Mouse (Mus musculus): ENCODE results near the gene Noto. TPM values are rescaled to one million over a fixed set of nuclear protein-coding genes. Genes with fewer than 3 reads are reported as not detected.

The Noto gene
- not detected for total RNA-seq (2021)

DNA sequence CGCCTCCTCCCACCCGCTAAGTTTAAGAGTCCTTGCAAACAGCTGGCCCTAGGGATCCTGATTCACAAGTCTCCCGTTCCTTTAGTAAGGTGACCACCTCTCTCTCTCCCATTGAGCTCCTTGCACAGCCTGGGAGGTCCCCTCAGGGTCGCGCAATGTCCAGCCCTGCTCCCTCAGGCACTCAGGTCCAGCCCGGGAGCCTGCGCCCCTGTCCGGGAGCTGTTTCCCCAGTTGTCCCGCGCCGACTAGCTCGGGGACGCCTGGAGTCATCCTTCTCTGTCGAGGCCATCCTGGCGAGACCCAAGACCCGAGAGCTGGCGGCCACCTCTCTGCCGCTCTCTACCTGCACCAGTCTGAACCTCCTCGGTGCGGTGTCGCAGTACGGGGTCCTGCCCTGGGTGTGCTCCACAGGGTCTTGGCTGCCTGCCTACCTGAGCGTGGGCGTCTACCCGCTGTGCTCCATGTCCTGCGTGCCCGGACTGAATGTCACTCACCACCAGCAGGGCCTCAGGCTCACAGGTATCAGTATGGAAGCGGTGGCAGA lies at the start of gene Noto:
Gene Noto, plus strand, starts transcription at position 51 of the 544 bp plus-strand sequence.
- intact Hi-C loops (cut with DNase I), result no loop called here

DNA sequence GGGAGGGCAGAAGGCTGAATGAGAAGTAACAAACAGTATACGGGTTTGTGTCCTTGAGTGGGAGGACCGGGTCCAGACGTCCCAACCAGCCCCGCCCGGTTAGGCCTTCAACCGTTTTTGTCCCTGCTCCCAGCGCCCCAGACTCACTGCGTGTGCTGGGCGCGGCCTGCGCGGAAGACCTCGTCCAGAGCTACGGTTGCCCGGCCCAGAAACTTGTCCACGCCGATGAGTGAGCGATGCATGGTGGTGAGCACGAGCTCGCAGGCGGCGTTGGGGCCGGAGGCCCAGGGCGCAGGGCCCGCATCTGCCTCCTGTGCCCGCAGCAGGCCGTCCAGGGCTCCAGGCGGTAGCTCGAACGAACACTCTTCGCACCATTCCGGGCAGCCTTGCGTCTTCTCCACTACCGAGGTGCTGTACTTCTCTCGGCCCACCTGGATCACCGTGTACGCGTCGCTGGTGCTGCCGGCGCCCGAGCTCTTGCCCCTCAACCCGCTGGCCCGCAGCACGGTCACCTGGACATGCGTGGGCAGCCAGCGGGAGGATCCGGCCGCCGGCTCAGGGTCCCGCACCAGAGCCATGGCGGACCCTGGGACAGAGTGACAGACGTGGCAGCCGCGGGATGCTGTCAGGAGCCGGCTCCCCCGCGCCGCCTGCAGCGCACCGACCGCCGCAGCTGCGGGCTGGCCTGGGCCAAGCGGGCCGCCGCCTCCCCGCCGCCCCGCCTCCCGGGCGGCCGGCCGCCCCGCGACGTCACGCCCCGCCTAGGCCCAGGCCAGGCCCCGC lies 49.5 kb upstream of the Noto start, which contains the start of gene Rab11fip5:
Gene Rab11fip5, minus strand, starts transcription at position 684 of the 783 bp plus-strand sequence.
- intact Hi-C loops (cut with DNase I), result no loop called here
- peak in 1 of 2 experiments; percentile 64 for DNase-seq (ENCODE audit: extremely low spot score in 1 of 2, low spot score in 2 of 2)

More for the DNA sequence above, at the start of gene Noto:
- peak in 1 of 2 experiments; percentile 45 for DNase-seq (ENCODE audit: extremely low spot score in 1 of 2, low spot score in 2 of 2)

DNA sequence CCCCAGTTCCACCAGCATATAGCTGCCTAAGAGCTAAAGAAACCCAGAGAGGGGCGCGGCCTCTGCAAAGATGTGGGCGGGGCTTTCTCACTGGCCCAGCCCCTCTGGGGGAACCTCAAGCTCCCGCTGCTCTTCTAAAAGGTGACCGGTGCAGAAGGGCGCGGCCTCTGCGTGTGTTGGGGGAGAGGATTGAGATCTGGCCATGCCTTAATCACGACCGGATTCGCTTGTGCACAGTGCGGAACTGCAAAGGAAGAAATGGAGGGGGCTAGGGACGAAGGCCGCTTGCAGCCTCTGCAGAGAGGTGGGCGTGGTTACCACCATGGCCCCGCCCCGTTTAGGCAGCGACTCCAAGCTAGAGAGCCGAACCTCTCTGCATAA lies 49.0 kb upstream of the Noto start:
- DNase-seq (ENCODE audit: extremely low spot score in 1 of 2, low spot score in 2 of 2), result peak; percentile 92 to 98
- intact Hi-C loops (cut with DNase I), result no loop called here

DNA sequence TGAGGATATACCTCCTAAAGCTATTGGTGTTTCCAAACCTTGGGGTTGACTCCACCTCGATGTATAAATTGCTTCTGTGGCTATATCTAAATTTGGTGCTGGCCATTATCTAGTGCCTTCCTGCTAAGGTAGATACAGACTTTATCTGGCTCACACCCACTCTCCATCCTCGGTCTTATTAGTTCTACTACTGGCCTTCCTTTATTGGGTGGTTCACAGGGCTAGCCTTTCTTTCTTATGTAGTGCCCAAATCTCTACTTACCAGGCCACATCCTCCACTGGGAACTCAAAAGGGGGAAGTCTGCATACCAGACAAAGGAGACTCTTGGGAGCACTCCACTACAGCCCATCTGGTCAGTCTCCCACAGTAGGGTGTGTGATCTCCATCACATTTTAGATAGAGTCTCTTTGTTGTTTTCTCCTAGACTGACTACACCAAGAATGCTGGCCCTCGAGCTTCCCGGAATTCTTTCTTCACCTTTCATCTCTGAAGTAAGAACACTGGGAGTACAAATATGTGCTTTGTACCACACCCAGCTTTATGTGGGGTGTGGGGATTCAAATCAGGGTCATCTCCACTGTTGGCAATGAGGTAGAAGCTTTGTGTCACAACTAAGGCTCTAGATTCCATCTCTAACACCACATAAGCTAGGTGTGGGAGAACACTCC lies 46.5 kb upstream of the Noto start:
- no peak for DNase-seq (ENCODE audit: extremely low spot score in 1 of 2, low spot score in 2 of 2)
- intact Hi-C loops (cut with DNase I), result no loop called here

DNA sequence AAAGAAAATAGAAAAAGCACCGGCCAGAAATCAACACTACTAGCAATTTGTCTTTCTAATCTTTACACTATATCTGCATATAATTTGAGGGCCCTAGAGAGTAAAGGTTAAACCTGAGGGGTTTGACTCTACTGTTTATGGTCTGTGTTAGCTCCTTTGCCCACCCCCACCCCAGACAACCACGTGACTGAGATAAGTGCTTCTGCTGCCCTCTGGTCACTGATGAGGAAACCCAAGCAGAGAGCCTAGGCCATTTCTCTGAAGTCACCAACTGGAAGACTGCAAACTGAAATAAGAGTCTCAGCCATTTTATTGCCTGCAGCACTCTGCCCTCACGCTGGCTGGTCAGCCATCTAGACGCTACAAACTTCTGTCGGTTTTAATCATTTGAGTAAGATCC lies 45.8 kb upstream of the Noto start:
- DNase-seq (ENCODE audit: extremely low spot score in 1 of 2, low spot score in 2 of 2), result no peak
- intact Hi-C loops (cut with DNase I), result no loop called here

DNA sequence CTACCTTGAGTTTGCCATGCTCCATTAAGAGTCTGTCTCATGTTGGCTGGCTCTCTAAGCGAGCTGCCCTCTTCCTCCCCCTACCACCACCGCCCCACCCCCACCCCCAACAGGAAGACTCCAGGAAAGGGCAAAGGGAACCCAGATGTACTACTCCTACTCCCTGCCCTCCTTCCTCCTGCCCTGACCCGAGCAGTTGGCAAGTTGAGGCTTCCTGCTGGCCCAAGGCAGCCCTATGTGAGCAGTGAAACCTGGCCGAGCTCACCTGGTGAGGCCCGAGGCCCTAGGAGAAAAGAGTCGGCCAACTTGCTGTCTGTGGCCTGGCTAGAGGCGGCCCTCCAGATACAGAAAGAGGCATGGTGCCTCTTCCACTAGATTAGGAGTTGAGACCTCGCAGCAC lies 45.1 kb upstream of the Noto start:
- intact Hi-C loops (cut with DNase I), result no loop called here
- no peak for DNase-seq (ENCODE audit: extremely low spot score in 1 of 2, low spot score in 2 of 2)

DNA sequence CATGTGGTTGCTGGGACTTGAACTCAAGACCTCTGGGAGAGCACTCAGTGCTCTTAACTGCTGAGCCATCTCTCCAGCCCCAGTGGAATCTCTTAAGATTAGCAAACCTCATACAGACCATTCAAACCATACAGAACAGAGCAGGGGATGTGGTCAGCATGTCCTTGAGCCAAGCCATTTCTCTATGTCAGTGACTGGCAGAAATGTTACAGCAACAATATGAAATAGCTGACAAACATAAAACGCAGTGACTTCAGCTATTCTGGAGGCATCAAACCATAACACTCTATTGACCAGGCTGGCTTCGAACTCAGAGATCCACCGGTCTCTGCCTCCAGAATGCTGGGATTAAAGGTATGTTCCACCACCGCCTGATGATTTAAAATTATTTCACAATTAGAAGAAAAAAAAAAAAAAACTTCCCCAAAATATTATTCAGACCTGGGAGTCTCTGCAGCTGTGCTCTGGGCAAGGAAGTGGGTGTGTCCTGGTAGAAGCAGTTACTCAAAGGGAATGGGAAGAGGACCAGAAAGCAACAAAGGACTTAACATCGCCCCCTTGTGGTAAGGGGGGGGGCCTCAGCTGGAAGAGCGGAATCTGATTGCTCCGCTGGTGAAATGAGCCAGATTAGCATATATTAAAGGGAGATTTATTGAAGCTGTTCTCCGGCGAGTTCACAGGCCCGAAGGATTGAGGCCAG lies 43.3 kb upstream of the Noto start:
- intact Hi-C loops (cut with DNase I), result no loop called here
- DNase-seq (ENCODE audit: extremely low spot score in 1 of 2, low spot score in 2 of 2), result peak; percentile 58 to 84

DNA sequence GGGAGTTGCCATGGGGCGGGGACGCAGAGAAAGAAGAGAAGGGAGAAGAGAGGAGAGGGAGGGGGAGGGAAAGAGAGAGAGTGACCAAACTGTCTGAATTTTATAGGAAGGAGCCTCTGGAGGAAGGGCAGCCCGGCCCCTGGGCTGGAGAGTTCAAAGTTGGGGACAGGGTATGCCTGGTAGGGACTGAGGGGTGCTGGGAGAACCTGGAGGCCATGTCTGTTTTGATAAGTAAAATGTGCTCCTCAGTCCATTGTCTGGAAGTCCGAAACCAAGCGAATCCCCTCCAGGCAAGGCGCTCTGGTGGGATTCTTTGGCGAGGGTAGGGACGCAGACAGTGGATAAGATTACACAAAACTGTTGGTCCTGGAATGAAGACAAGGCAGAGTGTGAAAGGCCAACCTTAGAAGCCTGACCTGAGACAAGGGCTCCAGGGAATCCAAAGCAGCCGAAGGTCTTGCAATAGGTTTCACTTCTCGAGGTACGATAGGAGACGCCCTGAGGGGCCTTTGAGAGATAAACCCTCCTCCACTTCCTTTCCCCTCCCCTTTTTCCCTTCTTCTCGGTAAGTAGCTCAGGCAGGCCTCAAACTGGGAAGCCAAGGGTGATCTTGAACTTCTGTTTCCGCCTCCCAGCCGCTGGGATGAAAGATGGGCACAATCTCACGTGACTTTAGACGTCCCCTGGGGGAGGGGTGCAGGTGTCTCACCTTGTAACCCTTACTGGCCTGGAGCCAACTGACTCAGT lies 42.6 kb upstream of the Noto start:
- DNase-seq (ENCODE audit: extremely low spot score in 1 of 2, low spot score in 2 of 2), result peak in 1 of 2 experiments; percentile 49
- intact Hi-C loops (cut with DNase I), result no loop called here

DNA sequence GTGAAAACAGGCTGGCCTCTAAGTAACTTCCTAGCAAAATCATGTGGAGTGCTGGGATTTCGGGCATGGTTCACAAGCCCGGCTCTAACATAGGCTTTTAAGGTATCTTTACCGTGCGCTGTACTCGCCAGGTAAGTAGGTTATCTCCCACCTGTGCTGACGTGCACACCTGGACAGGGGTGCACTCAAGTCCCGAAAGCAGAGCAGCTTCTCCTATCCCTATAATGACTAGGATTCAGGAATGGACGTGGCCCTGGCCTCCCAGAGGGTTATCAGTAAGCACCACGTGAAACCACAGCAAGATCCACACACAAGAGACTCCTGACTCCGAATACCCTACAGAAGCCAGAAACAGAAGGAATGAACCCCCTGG lies 42.1 kb upstream of the Noto start:
- no peak for DNase-seq (ENCODE audit: extremely low spot score in 1 of 2, low spot score in 2 of 2)
- intact Hi-C loops (cut with DNase I), result no loop called here

DNA sequence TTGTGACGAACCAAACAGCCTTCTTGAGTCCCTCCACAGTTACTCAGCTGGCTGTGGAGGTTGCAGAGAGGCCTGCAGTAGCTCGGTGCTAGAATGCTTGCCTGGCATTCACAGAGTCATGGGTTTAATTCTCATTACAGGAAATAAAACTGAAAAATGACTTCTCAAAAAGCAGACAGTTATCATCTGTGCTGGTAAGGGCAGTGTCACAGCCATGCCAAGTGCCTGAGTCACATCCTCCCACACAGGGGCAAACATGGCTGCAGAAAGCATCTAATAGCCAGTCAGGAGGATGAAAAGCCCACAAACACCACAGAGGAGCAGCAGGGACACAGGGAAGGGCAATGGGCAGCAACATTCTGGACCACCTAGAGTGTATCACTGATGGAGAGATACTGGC lies 40.9 kb upstream of the Noto start:
- intact Hi-C loops (cut with DNase I), result no loop called here
- no peak for DNase-seq (ENCODE audit: extremely low spot score in 1 of 2, low spot score in 2 of 2)

DNA sequence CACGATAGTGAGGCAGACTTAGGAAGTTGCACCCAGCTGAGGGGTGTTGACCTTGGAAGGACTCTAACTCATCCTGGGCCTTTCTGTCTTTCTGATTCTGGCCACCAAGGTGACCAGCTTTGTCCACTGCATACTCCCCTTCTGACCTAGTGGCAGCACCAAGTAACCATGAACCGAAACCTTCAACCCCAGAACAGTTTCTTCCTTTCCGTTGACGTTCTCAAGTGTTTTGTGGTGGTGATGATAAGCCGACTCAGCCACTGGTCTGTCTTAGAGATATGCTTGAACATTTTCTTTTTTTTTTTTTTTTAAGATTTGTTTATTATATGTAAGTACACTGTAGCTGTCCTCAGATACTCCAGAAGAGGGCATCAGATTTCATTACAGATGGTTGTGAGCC lies 35.1 kb upstream of the Noto start:
- DNase-seq (ENCODE audit: extremely low spot score in 1 of 2, low spot score in 2 of 2), result no peak
- intact Hi-C loops (cut with DNase I), result no loop called here

DNA sequence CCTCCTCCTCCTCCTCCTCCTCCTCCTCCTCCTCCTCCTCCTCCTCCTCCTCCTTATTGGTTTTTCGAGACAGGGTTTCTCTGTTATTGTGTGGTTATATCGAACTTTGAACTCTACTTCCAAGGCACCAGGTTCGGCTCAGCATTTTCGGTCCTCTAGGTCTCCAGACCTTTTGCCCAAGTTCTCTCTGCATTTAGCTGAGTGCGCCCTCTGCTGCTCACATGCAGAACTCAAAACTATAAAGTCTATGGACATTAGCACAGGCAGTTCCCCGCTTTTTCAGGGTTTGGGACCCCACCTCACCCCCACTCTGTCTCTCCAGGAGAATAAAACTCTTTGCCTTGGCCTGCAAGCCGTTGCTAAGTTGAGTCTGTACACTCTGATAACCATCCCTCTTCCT lies 31.9 kb upstream of the Noto start:
- DNase-seq (ENCODE audit: extremely low spot score in 1 of 2, low spot score in 2 of 2), result peak; percentile 48 to 72
- intact Hi-C loops (cut with DNase I), result loop anchor here (5.0 kb wide), 2 partner anchors 45 to 230 kb away; no protein-coding TSS in a partner anchor

DNA sequence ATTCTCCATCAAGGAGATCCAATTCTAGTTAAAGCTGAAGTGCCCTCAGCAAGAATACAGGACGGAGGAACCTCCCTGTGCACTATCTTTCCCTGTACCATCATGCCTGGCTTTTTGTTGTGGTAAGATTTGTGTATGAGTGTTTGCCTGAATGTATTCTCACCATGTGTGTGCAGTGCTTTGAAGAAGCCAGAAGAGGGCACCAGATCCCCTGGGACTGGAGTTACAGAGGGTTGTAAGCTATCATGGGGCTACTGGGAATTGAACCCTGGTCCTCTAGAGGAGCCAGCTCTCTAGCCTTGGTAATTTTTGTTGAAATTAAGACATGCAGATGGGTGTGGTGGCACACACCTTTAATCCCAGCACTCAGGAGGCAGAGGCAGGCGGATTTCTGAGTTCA lies 28.3 kb upstream of the Noto start:
- no peak for DNase-seq (ENCODE audit: extremely low spot score in 1 of 2, low spot score in 2 of 2)
- intact Hi-C loops (cut with DNase I), result no loop called here

DNA sequence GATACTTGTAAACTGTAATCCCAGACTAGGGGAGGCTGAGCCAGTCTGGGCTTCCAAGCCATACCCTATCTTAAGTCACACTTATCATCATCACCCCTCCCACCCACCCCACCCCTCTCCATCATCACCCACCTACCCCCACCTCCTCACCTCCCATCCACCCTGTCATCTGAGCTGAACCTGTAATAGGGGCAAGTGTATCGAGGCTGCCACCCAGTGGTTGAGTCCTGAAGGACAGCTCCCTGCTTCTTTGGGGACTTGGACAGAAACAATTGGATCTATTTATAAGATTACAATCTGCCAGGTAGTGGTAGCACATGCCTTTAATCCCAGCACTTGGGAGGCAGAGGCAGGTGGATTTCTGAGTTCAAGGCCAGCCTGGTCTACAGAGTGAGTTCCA lies 26.5 kb upstream of the Noto start:
- peak in 1 of 2 experiments; percentile 46 for DNase-seq (ENCODE audit: extremely low spot score in 1 of 2, low spot score in 2 of 2)
- intact Hi-C loops (cut with DNase I), result no loop called here

DNA sequence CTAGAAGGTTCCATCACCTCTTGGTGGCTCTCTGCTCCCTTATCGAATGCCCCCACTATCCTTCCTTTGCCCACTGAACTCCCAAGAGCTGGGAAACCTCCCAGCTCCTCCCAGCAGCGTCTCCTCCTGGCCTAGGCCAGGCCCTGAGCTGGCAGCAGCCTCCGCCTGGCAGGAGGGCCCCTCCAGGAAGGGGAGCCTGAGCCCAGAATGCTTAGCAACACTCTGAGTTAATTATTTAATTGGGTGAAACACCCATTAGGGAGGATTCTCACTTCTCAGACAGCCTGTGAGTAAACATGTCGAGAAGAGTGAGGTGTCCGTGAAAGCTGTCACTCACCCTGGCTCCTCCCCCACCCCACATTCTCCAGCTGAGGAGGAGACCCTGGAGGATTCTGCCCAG lies 24.0 kb upstream of the Noto start:
- DNase-seq (ENCODE audit: extremely low spot score in 1 of 2, low spot score in 2 of 2), result no peak
- intact Hi-C loops (cut with DNase I), result no loop called here

DNA sequence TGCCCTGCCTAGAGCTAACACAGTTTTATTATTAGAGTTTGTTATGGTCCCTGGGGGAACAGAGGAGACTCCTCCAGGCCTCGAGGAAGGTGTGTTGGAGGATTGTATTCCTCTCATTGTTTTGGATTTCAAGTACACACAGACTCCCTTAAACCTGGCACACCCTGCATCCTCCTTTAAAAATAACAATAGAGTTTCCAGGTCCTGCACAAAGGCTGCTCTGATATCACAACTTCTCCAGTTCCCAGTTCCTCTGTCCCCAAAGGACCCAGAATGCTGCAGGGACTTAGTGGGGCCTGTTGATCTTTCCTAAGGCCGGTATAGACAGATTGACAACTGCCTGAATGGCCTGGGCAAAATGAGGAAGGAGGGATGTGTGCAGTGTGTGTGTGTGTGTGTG lies 21.1 kb upstream of the Noto start:
- DNase-seq (ENCODE audit: extremely low spot score in 1 of 2, low spot score in 2 of 2), result no peak
- intact Hi-C loops (cut with DNase I), result no loop called here

DNA sequence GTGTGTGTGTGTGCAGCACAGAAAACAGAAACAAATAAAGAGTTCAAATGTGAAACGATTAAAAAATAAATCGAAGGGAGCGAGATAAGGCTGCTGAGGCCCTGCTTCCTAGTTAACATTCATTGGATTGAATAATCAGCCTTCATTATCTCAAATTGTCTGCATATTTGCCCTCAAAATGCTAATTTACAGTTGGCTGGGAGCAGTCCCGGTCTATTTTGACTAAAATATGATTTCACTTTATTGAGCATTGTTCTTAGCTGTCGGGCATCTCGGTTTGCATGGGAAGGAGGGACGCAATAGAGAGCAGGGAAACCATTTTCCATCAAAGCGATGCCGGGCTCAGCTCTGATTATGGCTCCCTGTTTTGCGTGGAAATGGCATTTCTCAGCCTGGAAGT lies 20.6 kb upstream of the Noto start:
- intact Hi-C loops (cut with DNase I), result no loop called here
- DNase-seq (ENCODE audit: extremely low spot score in 1 of 2, low spot score in 2 of 2), result no peak

DNA sequence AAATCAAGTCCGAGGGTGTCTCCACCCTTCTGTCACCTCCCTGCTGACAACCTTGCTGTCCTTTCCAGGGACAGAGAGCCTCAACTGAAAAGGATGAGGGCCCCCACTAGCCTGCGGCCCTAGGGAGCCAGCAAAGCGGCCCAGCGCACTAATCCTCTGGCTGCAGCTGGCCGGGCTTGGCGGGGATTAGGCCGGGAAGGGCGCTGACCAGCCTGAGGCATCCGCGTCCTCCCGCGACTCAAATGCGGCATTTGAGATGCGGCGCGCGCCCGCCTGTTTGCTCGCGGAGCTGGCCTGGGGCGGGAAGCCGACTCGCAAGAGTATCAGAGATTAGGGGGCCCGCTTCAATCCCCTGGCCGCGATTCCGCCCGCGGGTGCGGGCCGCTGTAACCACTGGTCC lies 14.7 kb upstream of the Noto start:
- intact Hi-C loops (cut with DNase I), result loop anchor here (5.0 kb wide), 1 partner anchor 252 kb away; no protein-coding TSS in a partner anchor
- no peak for DNase-seq (ENCODE audit: extremely low spot score in 1 of 2, low spot score in 2 of 2)

DNA sequence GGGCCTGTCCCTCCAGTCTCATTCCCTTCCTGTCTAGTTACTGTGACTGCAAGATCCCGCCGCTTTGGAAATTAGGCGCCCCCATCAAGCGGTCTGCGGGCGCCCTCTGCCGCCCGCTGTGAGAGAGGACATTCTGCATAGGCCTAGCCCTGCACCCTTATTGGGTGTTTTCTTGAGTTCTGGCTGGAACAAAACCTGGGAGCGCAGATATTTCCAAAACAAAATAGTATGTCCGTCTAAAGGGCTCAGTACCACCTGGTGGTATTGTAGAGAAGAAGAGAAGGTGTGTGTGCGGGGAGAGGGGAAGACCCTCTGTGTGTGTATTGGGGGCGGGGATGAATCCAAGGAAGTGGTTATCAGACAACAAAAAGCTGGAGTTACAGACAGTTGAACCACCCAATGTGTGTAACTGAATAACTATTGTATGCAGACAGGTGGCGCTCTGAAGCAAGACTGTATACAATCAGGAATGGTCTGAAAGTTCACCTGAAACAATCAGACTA lies 12.9 kb upstream of the Noto start:
- peak in 1 of 2 experiments; percentile 69 for DNase-seq (ENCODE audit: extremely low spot score in 1 of 2, low spot score in 2 of 2)
- intact Hi-C loops (cut with DNase I), result no loop called here

Measured in left cerebral cortex, postnatal 10 days (tissue).